Mouse (Mus musculus) c-Kit-positive CD71-positive TER-119-negative erythroid progenitor cells, embryonic 14.5 days (primary cell): ENCODE data around the gene Patj.
"Not testable (repeated sequence)": the region's sequence is repeated elsewhere in the genome, so short reads cannot be mapped to it uniquely, and the experiment has no call there.

Source experiments
- DNase-seq: peaks from one replicate; pipeline ENCODE4 v3.0.0-alpha.2; 2013; ENCODE audit warnings: low read depth

Gene Patj

DNA sequence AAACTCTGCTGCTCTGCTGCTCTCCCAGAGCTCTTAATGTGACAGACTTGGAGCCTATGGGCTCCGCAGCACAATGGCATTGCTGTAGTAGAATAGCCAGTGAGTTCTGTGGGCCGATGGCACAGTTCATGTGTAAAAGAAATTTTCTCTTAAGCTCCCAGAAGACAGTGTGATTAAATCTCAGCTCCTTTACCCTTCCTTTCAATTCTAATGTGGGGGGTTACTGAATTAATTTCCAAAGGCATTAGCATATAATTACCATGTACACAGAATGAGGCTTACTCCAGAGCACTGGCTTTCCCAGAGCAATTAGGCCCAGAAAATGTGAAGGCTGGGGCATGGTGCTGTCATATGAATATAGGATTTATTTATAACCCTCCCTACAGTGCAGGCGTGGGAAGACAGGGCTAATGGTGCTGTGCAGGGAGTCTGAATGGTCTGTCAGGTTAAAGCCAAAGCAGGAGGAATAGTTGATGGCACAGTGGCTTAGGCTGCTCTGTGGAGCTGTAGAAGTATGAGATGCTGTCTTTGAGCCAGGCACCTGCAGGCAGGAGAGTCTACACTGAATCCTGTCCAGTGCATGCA lies 182.5 kb downstream of the Patj start:
- DNase-seq = no peak

DNA sequence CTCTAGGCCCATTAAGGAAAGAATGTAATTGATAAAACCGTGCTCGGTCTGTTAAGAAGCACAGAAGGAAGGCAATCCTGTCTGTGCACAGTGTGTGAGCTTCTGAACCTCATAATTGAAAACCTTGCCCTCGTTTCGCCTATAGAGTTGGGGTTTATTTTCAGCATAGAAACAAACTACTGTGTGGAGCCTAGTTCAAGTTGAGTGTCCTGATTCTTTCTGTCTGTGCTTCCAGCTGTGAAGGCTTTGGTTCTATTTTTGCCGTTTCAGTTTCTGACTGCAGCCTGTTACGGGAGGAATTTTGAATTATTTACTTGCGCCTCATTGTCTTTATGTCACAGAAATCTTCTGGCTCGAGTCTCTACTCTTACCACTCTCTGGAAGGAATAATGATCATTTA lies 185.9 kb downstream of the Patj start:
- DNase-seq = no peak

DNA sequence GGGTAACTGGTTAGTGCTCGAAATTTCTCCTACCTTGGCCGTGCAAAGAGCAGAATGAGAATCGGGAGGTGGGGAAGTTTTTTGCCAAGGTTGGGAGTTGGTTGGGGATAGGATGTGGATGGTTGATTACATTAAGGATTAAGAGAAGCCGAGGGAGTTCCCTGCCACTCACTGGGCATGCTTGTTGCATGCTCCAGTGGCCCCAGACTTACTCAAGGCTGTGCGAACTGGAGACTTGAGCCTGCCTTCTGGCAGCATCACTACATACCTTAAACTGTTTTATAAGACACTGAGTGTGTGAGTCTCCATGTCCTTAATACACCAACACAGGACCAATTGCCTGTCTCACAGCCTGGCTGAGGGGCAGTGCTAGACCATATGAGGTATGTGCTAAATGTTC lies 188.4 kb downstream of the Patj start:
- DNase-seq = no peak

DNA sequence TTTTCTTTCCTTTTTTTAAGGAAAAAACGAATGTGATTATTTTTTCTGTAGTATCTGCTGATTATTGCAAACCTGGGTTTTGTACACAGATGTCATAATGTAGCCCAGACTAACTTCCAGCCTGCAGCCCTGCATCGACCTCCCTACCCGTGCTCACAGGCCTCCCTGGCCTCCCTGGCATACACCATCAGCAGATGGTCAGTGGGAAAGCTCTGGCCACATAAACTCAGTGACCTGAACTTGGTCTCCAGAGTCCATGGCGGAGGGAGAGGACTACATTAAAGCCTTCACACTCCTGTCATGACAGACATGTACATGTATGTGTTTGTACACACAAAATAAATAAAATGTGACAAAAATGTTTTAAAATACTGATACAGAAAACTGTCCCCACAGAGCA lies 190.7 kb downstream of the Patj start:
- DNase-seq = no peak

DNA sequence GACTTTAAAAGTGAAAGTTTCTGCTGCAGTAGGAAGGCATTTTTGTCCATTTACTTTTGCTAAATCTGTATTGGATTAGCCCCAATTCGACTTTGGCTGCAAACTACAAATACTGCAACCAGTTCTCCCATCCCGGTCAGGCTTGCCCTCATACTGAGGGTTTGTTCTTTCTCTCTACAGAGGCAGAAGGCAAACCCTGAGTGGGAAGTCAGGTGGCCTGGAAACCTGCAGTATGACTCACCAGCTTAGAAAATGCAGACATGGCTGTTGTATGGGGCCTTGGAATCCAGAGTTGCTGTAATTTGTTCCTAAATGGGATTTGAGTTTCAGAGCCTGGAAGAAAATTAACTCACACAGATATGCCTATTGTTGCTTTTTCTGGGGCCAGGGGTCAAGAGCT lies 192.1 kb downstream of the Patj start:
- DNase-seq = no peak

DNA sequence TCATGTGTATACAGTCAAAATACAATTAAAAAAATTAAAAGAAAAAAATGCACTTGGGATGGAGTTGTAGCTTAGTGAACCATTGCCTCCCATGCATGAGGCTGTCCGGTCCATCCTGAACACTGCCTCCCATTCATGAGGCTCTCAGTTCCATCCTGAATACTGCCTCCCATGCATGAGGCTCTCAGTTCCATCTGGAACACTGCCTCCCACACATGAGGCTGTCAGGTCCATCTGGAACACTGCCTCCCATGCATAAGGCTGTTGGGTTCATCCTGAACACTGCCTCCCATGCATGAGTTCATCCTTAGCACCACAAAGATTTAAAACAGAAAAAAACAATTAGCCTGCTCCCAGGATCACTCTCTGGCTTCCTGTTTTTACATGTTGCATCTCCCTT lies 198.4 kb downstream of the Patj start:
- DNase-seq = no peak

DNA sequence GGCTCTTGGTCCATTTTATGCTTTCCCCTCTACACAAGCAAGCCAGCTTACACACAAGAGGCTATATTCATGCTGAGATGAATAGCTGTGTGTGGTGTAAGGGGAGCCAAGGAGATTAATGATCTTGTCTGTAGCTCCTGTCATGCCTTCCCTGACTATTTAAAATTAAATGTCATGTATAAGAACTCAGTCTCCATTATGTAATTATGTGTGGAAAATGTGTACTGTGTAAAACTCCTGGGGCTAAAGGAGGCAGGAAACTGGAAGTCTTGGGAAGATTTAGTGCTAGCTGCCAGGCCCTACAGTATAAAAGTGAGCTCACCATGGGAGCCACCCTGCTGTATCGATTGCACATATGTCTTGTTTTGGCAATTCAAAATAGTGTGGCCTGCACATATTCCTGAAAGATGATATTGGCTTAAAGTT lies 203.0 kb downstream of the Patj start:
- no peak for DNase-seq

DNA sequence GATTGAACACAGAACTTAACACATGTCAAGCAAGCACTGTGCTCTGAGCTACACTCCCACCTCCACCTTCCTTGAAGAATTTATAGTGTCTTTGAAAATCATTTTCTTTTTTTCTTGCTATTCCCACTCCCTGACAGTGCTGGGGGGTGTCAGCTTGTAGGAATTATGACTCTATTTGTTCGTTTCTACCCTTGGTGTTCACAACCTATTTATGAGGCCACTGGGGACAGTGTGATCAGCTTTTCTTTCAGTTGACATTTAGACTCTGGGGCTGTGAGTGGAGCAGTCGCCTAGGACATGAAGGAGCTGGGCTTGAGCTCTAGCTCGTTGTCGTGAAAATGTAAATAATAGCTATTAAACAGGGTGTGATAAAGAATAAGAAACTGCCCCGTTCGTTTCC lies 203.8 kb downstream of the Patj start:
- no peak for DNase-seq

DNA sequence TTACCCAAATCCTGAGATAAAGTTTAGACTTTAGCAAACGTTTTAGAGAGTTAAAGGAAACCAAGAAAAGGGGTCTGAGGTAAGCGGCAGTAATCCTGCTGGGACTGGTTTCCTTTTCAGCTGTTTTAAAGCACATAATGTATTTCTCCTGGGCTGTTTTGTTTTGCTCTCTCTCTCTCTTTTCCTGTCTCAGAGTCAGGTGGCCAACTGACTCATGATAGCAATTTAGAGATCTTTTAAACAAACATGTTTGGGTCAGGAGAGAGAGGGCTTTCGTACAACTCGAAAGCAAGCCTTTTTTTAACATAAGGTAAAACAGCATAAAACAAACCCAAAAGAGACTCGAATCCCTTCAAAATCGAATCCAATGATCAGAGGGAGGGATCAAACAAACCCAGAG lies 207.5 kb downstream of the Patj start:
- no peak for DNase-seq

DNA sequence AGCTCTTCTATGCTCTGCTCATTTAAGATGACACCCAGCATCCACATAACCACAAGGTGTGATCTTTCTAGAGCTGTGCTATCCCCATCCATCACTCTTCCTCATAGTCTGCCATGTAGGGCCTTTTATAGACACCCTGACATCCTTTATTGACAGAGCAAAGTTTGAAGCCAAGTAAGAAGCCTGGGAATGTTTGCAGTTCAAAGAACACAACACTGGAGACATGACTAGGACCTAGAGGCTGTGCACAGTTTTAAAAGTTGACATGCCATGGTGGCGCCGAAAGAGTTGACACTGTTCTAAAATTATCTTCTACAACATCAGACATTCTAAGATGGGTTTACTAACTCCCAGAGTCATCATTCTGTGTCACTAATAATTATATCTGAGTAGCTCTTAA lies 214.9 kb downstream of the Patj start:
- DNase-seq = no peak

DNA sequence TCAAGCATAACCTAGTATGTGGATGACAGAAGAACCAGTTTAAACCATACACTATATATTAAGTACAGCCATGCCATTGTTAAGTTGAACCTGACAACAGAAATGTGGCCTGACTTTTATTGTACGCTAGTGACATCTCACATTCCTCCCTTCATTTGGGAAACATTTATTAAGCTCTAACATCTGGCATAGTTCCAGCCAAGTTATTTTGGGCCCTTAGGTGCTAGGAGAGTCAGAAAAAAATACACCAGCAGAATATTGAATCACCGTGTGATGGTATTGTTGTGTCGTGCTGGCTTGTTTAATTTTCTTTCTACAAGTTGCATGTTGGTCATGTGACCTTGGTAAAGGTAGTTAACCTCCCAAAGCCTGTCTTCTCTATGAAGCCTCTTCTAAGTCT lies 218.8 kb downstream of the Patj start:
- DNase-seq = no peak

DNA sequence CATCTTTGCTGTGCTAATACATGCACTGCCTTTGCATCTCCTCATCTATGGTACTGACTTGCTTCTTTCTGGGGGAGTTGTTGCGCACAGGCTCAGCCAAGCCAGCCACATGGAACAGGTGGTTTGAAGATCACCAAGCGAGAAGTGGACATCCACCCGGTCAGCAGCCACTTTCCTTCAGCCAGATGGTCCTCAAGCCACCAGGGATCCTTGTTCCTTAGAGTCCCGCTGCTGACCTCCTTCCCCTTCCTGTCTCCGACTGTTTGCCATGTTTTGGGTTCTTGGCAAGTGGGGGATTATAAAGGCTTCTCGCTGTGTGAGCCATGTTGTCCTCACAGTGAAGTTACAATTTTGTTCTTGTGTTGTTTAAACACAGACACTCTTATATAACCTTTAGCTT lies 223.6 kb downstream of the Patj start:
- no peak for DNase-seq

DNA sequence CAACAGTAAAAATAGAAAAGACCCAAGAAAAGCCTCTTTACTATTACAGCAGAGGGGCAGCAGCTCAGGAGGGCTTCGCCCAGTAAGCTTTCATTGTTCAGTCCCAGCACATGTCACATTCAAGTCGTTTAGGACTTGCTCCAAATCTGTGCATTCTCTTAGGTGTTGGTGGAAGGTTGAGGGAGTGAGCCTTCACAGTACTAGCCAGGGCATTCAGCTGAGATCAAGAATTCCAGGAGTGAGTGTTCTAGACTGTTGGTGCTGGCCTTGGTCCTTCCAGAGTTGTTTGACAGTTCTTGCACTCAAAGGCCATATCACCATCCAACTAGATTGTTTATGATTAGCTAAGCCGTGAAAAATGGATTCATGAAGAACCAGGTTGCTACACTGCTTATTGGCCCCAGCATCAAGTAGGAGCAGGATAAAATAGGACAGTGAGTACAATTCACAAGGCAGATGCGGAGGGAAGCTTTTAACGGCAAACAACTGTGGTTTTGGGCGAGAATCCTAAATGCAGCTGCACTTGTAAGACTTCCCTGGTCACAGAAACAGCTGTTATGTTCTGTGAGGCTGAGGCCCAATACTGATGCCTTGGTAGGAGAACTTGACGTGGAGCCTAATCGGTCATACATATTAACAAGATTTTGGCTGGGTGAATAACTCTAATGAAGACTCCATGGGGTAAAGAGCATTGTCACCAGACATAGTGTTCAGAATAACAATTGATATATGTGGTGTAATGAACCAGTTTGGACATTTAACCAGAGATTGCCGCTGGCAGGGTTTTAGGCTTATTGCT lies 225.6 kb downstream of the Patj start:
- no peak for DNase-seq

DNA sequence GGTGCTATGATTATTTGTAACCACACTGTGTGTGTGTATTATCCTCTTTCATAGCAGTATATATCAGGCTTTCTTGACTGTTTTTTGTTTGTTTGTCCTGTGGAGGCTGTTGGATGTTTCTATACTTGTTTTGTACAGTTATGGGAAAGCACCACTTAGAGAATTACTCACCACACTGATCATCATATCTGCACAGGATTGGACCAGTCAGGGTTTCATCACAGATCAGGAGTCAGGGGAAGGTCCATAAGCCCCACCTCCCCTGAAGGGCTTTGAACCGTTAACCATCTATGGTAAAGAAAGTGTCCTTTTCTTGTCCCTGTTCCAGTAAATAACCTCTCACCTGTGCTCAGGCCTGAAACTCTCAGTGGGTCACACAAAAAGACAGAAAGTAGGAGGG lies 226.6 kb downstream of the Patj start:
- no peak for DNase-seq

DNA sequence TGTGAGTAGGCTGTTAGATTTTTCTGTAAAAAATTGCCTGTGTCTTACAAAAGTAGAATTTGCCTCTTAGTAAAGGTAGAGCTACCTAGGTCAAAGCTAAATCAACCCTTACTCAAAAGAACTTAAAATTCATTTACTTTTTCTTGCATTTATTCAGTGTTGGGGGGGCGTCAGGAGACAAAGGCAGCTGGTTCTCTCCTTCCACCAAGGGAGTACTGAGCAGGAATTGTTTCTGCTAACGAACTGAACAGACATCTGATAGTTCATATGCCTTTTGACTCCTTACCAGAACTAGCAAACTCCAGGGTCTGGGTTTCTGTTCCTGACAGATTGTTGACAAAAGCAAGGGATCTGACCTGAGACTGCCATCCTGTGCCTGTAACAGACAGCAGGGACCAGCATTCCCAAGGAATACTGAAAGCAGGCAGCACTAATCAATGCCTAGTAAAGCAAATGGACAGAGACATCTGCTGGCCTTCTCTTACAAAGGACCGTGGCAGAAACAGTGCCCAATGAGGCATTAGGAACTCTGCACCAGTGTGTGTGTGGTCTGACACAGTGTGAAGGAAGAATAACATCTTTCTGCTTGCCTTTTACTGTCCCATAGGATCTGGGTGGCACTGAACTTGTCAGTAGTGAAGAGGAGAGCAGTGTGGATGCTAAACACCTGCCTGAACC lies 227.6 kb downstream of the Patj start:
- no peak for DNase-seq

DNA sequence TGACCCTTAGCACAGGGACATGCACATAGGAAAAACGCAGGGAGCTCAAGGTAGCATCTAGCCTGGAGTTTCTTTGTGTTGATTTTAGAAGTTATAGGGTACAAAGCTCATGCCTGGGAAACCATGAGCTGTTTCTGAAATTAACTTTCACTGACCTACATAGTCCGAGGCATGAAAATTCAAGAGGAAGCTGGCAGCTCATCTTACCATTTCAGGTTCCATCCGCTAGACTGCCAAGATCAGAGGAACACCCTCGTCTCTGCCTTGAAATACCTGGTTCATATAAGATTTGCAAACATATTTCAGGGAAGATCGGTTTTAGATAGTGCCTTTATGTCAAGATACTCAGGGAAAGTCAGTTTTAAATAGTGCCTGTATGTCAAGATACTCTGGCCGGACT lies 232.7 kb downstream of the Patj start:
- no peak for DNase-seq

DNA sequence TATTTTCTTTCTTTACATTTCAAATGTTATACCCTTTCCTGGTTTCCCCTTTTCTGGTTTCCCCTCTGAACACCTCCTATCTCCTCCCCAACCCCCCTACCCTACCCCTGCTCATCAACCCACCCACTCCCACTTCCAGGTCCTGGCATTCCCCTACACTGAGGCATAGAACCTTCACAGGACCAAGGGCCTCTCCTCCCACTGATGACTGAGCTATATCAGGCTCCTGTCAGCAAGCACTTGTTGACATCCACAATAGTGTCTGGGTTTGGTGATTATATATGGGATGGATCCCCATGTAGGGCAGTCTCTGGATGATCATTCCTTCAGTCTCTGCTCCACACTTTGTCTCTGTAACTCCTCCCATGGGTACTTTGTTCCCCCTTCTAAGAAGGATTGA lies 233.6 kb downstream of the Patj start:
- DNase-seq = not testable (repeated sequence)

DNA sequence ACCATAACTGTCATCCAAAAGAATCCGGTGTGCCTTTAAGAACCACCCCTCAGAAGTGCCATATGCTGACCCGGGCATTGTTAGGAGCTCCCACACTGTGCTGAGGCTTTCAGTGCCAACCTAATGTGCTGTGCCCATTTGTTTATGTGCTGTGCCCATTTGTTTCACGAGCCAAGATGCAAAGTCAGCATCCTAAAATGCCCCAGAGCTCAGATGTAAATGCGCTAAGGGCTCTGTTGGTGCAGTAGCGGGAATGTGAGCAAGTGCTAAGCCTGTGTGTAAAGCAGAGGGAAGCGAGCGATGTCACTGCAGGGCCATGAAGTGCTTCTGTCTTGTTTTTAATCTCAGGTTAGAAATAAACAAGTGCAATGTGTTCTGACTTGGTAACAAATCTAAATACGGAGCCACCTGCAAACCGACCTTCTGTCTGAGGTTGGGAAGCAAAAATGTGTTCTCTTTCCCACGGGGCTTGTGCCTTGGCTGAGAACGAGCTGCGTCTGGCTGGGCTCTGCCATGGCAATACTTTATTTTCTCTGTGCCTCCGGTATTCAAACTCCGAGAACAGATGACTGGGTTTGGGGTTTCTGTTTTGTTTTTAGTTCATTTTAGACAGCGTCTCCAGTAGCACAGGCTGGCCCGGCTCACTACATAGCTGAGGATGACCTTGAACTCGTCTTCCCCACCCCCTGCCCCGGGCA lies 239.7 kb downstream of the Patj start:
- no peak for DNase-seq

DNA sequence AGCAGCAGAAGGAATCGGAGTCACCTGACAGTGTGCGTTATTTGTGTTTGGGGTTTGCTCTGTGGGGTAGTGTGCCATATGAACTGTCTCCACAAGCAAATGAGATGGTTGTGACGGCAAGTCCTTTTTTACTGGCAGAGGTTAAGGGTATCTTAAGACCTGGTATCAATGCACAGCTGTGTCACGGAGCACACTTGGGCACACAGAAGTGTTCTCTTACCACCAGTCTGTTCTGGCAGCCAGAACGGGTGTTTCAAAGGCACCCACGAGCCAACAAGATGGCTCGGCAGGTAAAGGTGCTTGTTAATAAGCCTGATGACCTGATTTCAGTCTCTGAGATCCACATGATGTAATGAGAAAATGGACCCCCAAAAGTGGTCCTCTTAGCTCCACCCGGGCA lies 243.1 kb downstream of the Patj start:
- DNase-seq = no peak

DNA sequence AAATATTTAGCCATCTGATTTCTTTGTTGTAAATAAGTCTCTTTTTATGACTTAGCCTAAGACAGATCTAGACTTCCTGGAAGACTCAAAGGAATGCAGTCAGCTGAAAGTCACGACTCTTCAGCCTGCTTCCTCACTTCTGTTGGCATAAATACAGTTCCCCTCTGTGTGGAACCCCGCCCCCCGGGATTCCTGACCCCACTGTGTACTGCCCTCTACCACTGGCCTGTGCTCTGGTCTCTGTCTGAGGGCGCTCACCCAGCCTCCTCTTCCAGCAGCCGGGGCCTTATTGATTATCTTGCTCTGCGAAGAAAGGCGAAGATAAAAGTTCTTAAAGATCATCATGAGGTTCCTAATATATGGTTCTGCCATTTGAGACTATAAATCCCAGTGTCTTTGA lies 258.1 kb downstream of the Patj start:
- no peak for DNase-seq

DNA sequence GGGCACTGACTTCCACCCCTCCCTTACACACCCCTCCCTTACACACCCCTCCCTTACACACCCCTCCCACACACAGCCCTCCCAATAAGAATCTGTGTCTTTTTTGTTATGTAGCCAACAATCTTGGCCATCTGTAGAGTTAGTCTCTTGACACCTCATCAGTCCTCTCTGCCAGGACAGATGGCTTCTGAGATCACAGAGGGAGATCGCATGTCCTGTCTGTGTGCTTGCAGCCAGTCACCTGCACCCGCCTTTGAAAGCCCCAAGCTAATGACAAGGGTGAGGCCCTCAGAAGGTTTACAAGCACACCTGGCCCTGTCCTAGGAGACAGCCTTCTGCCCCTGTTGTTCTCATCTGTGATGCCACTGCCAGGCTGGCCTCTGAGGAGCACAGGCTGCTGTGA lies 258.8 kb downstream of the Patj start:
- DNase-seq = no peak

DNA sequence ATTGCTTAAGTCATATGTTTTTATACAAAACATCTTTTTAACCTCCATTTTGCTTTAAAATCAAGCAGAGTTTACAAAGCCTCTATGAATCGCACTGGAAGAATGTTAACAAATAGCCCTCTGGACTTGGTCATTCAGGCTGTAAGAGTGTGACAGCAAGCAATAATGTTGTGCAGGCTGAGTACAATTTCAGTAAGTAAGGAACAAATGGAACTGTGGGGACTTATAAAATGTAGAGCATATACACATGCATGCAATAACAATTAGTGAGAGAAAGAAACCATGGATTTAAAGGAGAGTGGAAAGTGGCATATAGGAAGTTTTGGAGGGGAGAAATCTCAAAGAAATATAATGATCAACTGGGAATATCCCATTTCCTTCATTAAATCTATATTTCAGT lies 261.2 kb downstream of the Patj start:
- no peak for DNase-seq

DNA sequence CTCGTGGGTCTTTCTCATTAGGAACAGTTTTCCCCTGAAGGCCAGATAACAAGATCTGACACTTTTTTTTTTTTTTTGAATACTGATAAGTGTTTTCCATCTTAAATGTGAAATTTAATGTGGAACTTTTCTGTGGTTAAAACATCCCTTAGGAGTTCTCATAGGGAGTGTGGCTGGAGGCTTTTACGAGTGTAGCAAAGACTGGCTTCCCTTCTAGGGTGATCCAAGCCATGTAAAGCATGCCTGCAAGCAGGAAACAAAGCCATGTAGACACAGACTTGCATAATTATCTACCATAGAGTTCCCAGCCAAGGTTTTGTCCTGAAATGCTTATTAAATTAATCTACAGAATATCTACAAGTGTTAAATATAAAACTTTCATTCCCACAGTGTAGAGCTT lies 263.4 kb downstream of the Patj start:
- DNase-seq = no peak
